Mouse (Mus musculus) MEL (cell line): ENCODE measurements around the gene Hcn2.

ENCODE experiments used
- POLR2AphosphoS2 ChIP-seq: IDR thresholded peaks from 2 replicates; pipeline ENCODE4 v1.6.1; 2011; ENCODE audit warnings: low read length, improper control_type of control experiment
- TCF12 ChIP-seq: IDR thresholded peaks from 2 replicates; pipeline ENCODE4 v1.6.1; 2014; ENCODE audit warnings: low read depth, mild to moderate bottlenecking, inconsistent platforms, low read length, improper control_type of control experiment, moderate library complexity

- TF ChIP-seq TCF12, result no peak
- TF ChIP-seq POLR2AphosphoS2, result no peak
Observed at GRCm38 (mm10) chr10:79729357-79729965, 13.0 kb downstream of the Hcn2 start.
